ENCODE assay signal across 22 mouse cellular contexts in genomic region chr4:58185401-58185800, GRCm38 (mm10). TPM values are rescaled to one million over a fixed set of nuclear protein-coding genes. Genes with fewer than 3 reads are reported as not detected.
DNase-seq lines count a peak whose midpoint lies in the region; ATAC-seq and TF ChIP-seq lines count a peak whose summit lies in the region.
"Had no signal": no experiment of that assay in that cellular context is flagged by ENCODE, and none has a peak within 500 bp of the region (broad histone marks: within the 10 kb centered on the region; RNA-seq: fewer than 3 reads in every experiment).

No protein-coding gene starts in this region.

- ATAC-seq in embryonic facial prominence, embryonic 15.5 days (ENCODE audit: insufficient number of reproducible peaks, low FRiP score, low TSS enrichment, low read depth): no peak
- no peak for ATAC-seq in kidney, postnatal 0 days (replicated peaks; ENCODE audit: low FRiP score, low read depth)
- no peak for ATAC-seq in intestine, embryonic 15.5 days
- no peak for ATAC-seq in forebrain, embryonic 15.5 days (replicated peaks)
- ATAC-seq: forebrain, embryonic 13.5 days; midbrain, embryonic 13.5 days had no signal

- H3K9me3 ChIP-seq in embryonic facial prominence, embryonic 15.5 days (replicated peaks): no peaks in the 10 kb centered on the region
- no peaks in the 10 kb centered on the region for H3K9me3 ChIP-seq in embryonic facial prominence, embryonic 10.5 days
- H3K9me3 ChIP-seq in kidney, postnatal 0 days (replicated peaks; ENCODE audit: low read length): no peaks in the 10 kb centered on the region
- no peaks in the 10 kb centered on the region for H3K9me3 ChIP-seq in intestine, embryonic 15.5 days
- no peaks in the 10 kb centered on the region for H3K9me3 ChIP-seq in forebrain, embryonic 15.5 days
- H3K9me3 ChIP-seq: forebrain, embryonic 13.5 days; hindbrain, embryonic 13.5 days; liver, embryonic 13.5 days; midbrain, embryonic 13.5 days; neural tube, embryonic 13.5 days had no signal

- no peak overlapping the region for H3K9ac ChIP-seq in embryonic facial prominence, embryonic 15.5 days
- no peak overlapping the region for H3K9ac ChIP-seq in kidney, postnatal 0 days (ENCODE audit: low read depth, low read length)
- no peak overlapping the region for H3K9ac ChIP-seq in intestine, embryonic 15.5 days
- H3K9ac ChIP-seq in forebrain, embryonic 15.5 days (replicated peaks): no peak overlapping the region
- H3K9ac ChIP-seq: forebrain, embryonic 13.5 days; hindbrain, embryonic 13.5 days; liver, embryonic 13.5 days; midbrain, embryonic 13.5 days; neural tube, embryonic 13.5 days had no signal

- H3K4me3 ChIP-seq in embryonic facial prominence, embryonic 15.5 days (replicated peaks): no peak overlapping the region
- no peak overlapping the region for H3K4me3 ChIP-seq in embryonic facial prominence, embryonic 10.5 days
- no peak overlapping the region for H3K4me3 ChIP-seq in kidney, postnatal 0 days (replicated peaks; ENCODE audit: low read depth, low read length)
- H3K4me3 ChIP-seq in intestine, embryonic 15.5 days (replicated peaks): no peak overlapping the region
- no peak overlapping the region for H3K4me3 ChIP-seq in forebrain, embryonic 15.5 days
- H3K4me3 ChIP-seq: forebrain, embryonic 13.5 days; hindbrain, embryonic 13.5 days; liver, embryonic 13.5 days; midbrain, embryonic 13.5 days; neural tube, embryonic 13.5 days had no signal

- 62% methylated on average over 3 of the region's 3 CpGs for WGBS in embryonic facial prominence, embryonic 15.5 days
- 84% methylated on average over 3 of the region's 3 CpGs for WGBS in embryonic facial prominence, embryonic 10.5 days
- WGBS in kidney, postnatal 0 days: 76% methylated on average over 3 of the region's 3 CpGs
- WGBS in intestine, embryonic 15.5 days: 61% methylated on average over 3 of the region's 3 CpGs
- WGBS in forebrain, embryonic 15.5 days: 81% methylated on average over 3 of the region's 3 CpGs

- no peak overlapping the region for H3K4me2 ChIP-seq in embryonic facial prominence, embryonic 15.5 days (replicated peaks)
- no peak overlapping the region for H3K4me2 ChIP-seq in kidney, postnatal 0 days (ENCODE audit: low read length)
- no peak overlapping the region for H3K4me2 ChIP-seq in intestine, embryonic 15.5 days (replicated peaks)
- no peak overlapping the region for H3K4me2 ChIP-seq in forebrain, embryonic 15.5 days (replicated peaks)
- H3K4me2 ChIP-seq: forebrain, embryonic 13.5 days; heart, embryonic 11.5 days; hindbrain, embryonic 13.5 days; liver, embryonic 13.5 days; midbrain, embryonic 13.5 days; neural tube, embryonic 13.5 days had no signal

- H3K4me1 ChIP-seq in embryonic facial prominence, embryonic 15.5 days: 0 out of 2 replicates have a peak, but pooled peaks cover 6% of the 10 kb centered on the region
- 0 out of 2 replicates have a peak, but pooled peaks cover 4% of the 10 kb centered on the region for H3K4me1 ChIP-seq in embryonic facial prominence, embryonic 10.5 days
- no peaks in the 10 kb centered on the region for H3K4me1 ChIP-seq in kidney, postnatal 0 days (replicated peaks; ENCODE audit: insufficient read depth, low read length)
- peaks cover 4% of the 10 kb centered on the region; the same call in 1 of the 2 replicates for H3K4me1 ChIP-seq in intestine, embryonic 15.5 days (replicated peaks)
- no peaks in the 10 kb centered on the region for H3K4me1 ChIP-seq in forebrain, embryonic 15.5 days
- H3K4me1 ChIP-seq: forebrain, embryonic 13.5 days; hindbrain, embryonic 13.5 days; liver, embryonic 13.5 days; midbrain, embryonic 13.5 days; neural tube, embryonic 13.5 days had no signal

- DNase-seq in embryonic facial prominence, embryonic 10.5 days (ENCODE audit: low spot score): no peak
- no peak for DNase-seq in kidney, postnatal 0 days (ENCODE audit: low spot score)
- no peak for DNase-seq in kidney, adult 18-20 months
- DNase-seq in 3T3-L1 (ENCODE audit: low read depth, low spot score): peak; percentile 55
- DNase-seq in layer of hippocampus, adult 9-11 months: no peak
- DNase-seq: cerebellum, adult 11-12 months; cerebellum, postnatal 10 days; heart, postnatal 4 days; layer of hippocampus, postnatal 36 days; left cerebral cortex, postnatal 4 days; liver, embryonic 13.5 days; thymus, postnatal 25 days had no signal

- H3K27me3 ChIP-seq in embryonic facial prominence, embryonic 15.5 days: no peaks in the 10 kb centered on the region
- H3K27me3 ChIP-seq in embryonic facial prominence, embryonic 10.5 days (replicated peaks; ENCODE audit: low read depth, poor library complexity, severe bottlenecking): no peaks in the 10 kb centered on the region
- H3K27me3 ChIP-seq in kidney, postnatal 0 days (ENCODE audit: insufficient read depth, low read length): no peaks in the 10 kb centered on the region
- no peaks in the 10 kb centered on the region for H3K27me3 ChIP-seq in intestine, embryonic 15.5 days (replicated peaks)
- no peaks in the 10 kb centered on the region for H3K27me3 ChIP-seq in forebrain, embryonic 15.5 days
- H3K27me3 ChIP-seq: forebrain, embryonic 13.5 days; hindbrain, embryonic 13.5 days; liver, embryonic 13.5 days; midbrain, embryonic 13.5 days; neural tube, embryonic 13.5 days had no signal

- no peaks in the 10 kb centered on the region for H3K36me3 ChIP-seq in embryonic facial prominence, embryonic 15.5 days
- no peaks in the 10 kb centered on the region for H3K36me3 ChIP-seq in embryonic facial prominence, embryonic 10.5 days (replicated peaks)
- H3K36me3 ChIP-seq in kidney, postnatal 0 days (ENCODE audit: insufficient read depth, low read length): no peaks in the 10 kb centered on the region
- H3K36me3 ChIP-seq in intestine, embryonic 15.5 days: no peaks in the 10 kb centered on the region
- H3K36me3 ChIP-seq in forebrain, embryonic 15.5 days: no peaks in the 10 kb centered on the region
- H3K36me3 ChIP-seq: G1E; hindbrain, embryonic 13.5 days; liver, embryonic 13.5 days; midbrain, embryonic 13.5 days; neural tube, embryonic 13.5 days had no signal

- peak overlapping the region; percentile 31; the same call in 1 of the 2 replicates for H3K27ac ChIP-seq in embryonic facial prominence, embryonic 15.5 days (replicated peaks)
- no peak overlapping the region for H3K27ac ChIP-seq in embryonic facial prominence, embryonic 10.5 days (replicated peaks)
- H3K27ac ChIP-seq in kidney, postnatal 0 days: 0 out of 2 replicates have a peak overlapping the region, but pooled peaks have one; percentile 11
- 0 out of 2 replicates have a peak overlapping the region, but pooled peaks have one; percentile 48 for H3K27ac ChIP-seq in intestine, embryonic 15.5 days
- H3K27ac ChIP-seq in forebrain, embryonic 15.5 days (replicated peaks): no peak overlapping the region
- H3K27ac ChIP-seq: forebrain, embryonic 13.5 days; hindbrain, embryonic 13.5 days; liver, embryonic 13.5 days; macrophage; midbrain, embryonic 13.5 days; neural tube, embryonic 13.5 days had no signal

- no peak for TF ChIP-seq CTCF in kidney, postnatal 0 days (IDR thresholded peaks at IDR 0.05; ENCODE audit: low read depth)

RNA-seq across cellular contexts. Expression of gene Svep1, which starts 21.3 kb away (rescaled TPM):
- 9.3 and 10.9 TPM in 2 replicates for polyA plus RNA-seq in embryonic facial prominence, embryonic 15.5 days (2015; fragmentation: Nextera tagmentation; extraction: Ambion mirVana)
- polyA plus RNA-seq in embryonic facial prominence, embryonic 10.5 days (2016; fragmentation: Nextera tagmentation; extraction: Ambion mirVana): 3.2 and 3.3 TPM in 2 replicates
- 2.4 and 2.5 TPM in 2 replicates for polyA plus RNA-seq in kidney, postnatal 0 days (2015; fragmentation: Nextera tagmentation; extraction: Ambion mirVana)
- 6.2 and 6.3 TPM in 2 replicates for polyA plus RNA-seq in intestine, embryonic 15.5 days (2015; fragmentation: Nextera tagmentation; extraction: Ambion mirVana)
- 0.31 and 0.46 TPM in 2 replicates for polyA plus RNA-seq in forebrain, embryonic 15.5 days (2015; fragmentation: Nextera tagmentation; extraction: Ambion mirVana)
- polyA plus RNA-seq: G1E, macrophage had no signal

Comparison
In these comparisons a context has a peak if more than half of its experiments do, and no peak if none do; other contexts are left out.
1. H3K27ac ChIP-seq: peak in embryonic facial prominence, embryonic 15.5 days (single experiment), kidney, postnatal 0 days (single experiment) and intestine, embryonic 15.5 days (single experiment); none in embryonic facial prominence, embryonic 10.5 days (single experiment) and forebrain, embryonic 15.5 days (single experiment).